Mouse (Mus musculus): ENCODE measurements around the gene Sh2b1.

The Sh2b1 gene

GRCm38 (mm10) chr7:126456382-126457266 is 18.6 kb downstream of the Sh2b1 start:
- no peak for DNase-seq (ENCODE audit: low spot score)

GRCm38 (mm10) chr7:126455242-126455641 is 20.0 kb downstream of the Sh2b1 start:
- no peak for DNase-seq (ENCODE audit: low spot score)

DNA sequence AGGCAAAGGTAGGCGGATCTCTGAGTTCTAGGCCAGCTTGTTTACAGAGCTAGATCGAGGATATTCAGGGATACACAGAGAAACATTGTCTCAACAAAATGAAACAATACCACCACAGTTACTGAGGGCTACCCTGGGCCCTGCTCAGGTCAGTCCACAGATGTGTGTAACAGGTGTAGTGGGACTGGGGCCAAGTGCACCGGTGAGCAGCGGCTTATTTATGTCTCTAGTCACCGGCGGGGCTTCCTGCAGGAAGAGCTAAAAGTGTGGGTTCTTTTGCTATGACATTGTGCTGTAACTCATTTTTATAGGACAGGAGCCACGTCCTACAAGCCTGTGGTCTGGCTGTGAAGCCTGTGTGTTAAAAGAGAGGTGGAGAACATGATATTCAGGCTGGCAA is 21.4 kb downstream of the Sh2b1 start:
- no peak for DNase-seq (ENCODE audit: low spot score)

GRCm38 (mm10) chr7:126452244-126452643 is 23.0 kb downstream of the Sh2b1 start:
- DNase-seq (ENCODE audit: low spot score), result no peak

GRCm38 (mm10) chr7:126450641-126451040 is 24.6 kb downstream of the Sh2b1 start:
- no peak for DNase-seq (ENCODE audit: low spot score)

- no peak for DNase-seq (ENCODE audit: low spot score)
Observed at GRCm38 (mm10) chr7:126449991-126450390, 25.2 kb downstream of the Sh2b1 start.

DNA sequence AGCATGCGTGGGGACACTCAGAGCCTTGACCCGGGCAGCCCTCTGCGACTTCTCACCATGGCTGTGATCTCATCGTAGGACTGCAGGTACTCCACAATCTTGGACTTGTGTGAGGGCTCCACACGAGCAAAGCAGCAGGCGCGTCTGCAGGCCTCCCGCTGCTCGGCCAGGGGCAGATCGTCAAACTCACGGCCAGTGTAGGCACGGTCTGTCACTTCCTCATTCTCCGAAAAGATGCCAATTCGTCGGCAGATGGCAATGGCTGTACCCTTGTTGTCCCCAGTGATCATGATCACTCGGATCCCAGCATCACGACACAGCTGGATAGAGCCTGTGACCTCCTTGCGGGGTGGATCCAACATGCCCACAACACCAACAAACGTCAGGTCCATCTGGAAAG is 26.7 kb downstream of the Sh2b1 start:
- DNase-seq (ENCODE audit: low spot score), result no peak

DNA sequence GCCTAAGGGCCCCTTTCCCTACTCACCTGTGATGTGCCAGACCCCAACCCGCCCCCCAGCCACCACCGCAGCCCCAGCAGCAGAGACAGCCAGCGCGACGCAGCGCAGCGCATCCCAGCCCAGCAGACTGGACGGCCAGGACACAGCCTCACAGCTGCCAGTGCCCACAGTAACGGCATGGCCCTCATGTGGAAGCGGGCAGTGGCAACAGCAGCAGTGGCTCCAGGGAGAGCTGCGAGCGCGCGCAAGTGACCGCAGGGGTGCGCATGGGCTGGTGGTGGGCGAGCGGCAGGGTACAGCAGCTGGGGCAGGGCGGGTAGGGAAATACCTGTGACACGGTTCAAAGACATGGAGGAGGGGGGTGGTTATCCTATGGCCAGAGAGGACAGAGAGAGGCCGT is 29.0 kb downstream of the Sh2b1 start:
- DNase-seq (ENCODE audit: low spot score), result no peak

- DNase-seq (ENCODE audit: low spot score), result no peak
Observed at GRCm38 (mm10) chr7:126445104-126445815, 30.0 kb downstream of the Sh2b1 start.

DNA sequence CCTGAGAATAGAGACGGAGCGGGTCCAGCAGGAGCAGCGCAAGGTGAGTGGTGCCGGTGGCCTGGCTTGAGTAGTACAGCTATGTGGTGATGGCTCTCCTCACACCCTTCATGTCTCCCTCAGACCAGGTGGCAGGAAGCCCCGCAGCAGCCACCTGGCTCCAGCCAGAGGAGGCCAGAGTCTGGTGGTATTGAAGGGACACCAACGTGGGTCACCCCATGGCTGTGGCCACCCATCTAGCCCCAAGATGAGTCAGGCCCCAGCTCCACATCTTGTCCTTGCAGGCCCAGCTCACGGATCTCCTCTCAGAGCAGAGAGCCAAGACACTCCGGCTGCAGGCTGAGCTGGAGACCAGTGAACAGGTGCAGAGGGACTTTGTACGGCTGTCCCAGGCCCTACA is 30.7 kb downstream of the Sh2b1 start:
- DNase-seq (ENCODE audit: low spot score), result no peak

- no peak for DNase-seq (ENCODE audit: low spot score)
Observed at GRCm38 (mm10) chr7:126443997-126444396, 31.2 kb downstream of the Sh2b1 start.

DNA sequence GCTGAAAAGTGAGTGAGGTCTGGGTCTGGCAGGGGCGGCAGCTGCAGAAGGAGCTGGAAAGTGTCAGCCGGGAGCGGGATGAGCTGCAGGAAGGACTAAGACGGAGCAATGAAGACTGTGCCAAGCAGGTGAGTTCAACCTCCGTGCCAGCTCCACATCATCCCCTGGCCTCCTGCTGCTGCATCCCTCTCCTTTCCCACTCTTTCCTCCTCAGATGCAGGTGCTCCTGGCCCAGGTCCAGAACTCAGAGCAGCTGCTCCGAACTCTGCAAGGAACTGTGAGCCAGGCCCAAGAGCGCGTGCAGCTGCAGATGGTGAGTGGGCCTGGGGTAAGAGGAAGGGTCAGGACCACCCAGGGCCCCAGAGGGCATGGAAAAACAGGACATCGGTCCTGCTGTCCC is 35.1 kb downstream of the Sh2b1 start:
- DNase-seq (ENCODE audit: low spot score), result no peak

GRCm38 (mm10) chr7:126436851-126437250 is 38.4 kb downstream of the Sh2b1 start:
- peak; percentile 87 for DNase-seq (ENCODE audit: low spot score)

DNA sequence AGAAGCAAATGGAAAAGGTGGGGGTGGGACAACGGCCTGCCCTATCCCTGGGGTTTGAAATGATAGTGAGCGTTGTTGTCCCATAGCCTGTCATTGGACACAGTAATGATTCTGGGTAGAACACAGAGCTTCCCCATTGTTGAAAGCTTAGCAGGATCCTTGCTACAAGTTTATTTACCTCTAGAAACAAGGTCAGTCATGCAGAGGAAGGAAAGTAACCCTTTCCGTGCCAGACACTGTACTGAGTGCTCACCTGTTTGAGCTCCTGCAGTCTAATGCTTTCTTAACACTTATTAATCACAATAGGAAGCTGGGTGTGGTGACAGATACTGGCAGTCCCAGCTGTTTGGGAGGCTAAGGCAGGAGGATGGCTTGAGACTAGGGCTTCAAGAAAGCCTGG is 39.4 kb downstream of the Sh2b1 start:
- DNase-seq (ENCODE audit: low spot score), result no peak

DNA sequence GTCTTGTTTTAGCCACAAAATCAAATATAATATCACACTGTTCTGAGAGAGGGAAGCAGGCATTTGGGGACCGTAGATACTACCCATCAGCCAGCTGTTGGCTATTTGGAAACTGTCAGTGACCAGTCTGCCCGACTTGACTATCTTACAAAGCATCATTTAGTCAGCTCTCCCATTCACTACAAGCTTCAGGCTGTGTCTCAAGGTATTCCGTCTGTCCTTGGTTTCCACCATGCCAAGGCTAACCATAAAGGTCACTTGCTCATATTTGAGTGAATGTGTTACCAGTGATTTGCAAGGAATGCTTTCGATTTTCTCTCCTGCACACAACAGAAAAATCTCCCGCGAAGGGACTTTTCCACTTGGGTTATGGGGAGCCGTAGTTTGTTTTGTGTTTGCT is 40.5 kb downstream of the Sh2b1 start:
- no peak for DNase-seq (ENCODE audit: low spot score)

DNA sequence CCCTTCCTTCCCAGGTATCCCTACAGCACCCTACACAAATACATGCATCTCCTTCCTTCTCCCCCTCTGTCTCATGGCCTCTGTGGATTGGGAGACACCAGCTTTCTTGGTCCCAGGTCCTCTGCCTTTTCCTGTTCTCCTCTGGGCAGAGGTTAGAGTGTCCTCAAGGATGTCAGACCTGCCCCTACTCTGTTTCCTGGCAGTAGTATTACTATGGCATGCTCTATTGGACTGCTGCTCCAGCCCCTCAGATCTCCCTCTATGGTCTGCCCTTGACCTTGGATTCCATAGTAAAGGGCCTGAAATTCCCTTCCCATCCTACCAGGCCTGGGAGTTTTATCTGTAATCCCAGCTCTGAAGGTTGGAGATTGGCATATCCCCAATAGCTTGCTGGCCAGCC is 45.1 kb downstream of the Sh2b1 start:
- DNase-seq (ENCODE audit: low spot score), result no peak

DNA sequence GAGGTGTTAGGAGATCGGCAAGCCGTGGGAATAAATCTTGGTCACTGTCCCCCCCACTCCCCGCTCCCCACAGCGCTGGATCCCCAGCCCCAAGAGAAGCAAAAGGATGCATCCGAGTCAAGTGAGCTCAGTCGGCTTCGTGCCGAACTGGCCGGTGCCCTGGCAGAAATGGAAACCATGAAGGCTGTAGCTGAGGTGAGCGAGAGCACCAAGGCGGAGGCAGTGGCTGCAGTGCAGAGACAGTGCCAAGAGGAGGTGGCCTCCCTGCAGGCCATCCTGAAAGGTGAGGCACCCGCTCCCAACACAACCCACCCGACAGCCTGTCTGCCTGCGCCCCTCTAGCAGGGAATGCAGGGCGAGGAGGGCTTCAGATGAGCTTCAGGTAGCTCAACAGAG is 45.7 kb downstream of the Sh2b1 start:
- DNase-seq (ENCODE audit: low spot score), result no peak

DNA sequence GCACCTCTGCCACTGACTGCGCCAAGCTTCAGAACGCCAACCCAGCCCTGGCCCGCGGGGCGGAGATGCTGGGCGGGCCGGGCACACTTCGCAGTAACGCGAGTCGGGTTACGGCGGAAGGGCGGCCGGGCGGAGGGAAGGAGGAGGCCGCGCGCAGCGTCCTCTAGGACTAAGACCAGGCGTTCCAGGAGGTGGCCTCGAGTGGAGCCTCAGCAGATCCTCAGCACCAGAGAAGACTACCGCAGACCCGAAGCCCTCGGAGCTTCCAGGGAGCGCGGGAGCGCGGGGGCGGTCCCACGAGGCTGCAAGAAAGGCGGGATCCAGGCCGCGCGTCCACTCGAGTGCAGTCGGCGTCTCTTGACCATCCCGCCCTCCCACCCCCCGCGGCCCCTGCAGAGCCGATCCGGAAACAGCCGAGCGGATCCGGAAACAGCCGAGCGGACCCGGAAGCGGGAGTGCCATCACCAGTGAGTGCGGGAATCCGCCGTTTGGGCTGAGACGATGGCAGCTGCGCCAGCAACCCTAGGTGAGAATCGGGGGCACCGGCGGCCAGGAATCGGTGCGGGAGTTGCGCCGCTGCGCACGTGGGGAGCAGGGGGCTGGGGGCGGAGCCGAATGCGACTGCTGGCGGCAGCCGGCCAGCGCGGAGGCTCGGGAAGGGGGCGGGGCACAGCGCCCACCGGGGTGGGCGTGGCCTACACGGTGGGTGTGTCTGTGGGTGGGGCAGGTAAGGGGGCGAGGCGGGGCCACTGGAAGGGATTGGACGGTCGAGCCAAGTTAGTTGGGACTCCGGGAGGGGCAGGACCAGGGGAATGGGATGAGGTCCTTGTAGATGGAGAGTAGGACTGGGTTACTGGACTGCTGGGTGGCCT is 46.4 kb downstream of the Sh2b1 start, which contains the start of gene Rabep2:
Gene Rabep2, plus strand, starts transcription at position 129 of the 872 bp plus-strand sequence.
- peak; percentile 93 for DNase-seq (ENCODE audit: low spot score)

- no peak for DNase-seq (ENCODE audit: low spot score)
Observed at GRCm38 (mm10) chr7:126428154-126428553, 47.1 kb downstream of the Sh2b1 start.

DNA sequence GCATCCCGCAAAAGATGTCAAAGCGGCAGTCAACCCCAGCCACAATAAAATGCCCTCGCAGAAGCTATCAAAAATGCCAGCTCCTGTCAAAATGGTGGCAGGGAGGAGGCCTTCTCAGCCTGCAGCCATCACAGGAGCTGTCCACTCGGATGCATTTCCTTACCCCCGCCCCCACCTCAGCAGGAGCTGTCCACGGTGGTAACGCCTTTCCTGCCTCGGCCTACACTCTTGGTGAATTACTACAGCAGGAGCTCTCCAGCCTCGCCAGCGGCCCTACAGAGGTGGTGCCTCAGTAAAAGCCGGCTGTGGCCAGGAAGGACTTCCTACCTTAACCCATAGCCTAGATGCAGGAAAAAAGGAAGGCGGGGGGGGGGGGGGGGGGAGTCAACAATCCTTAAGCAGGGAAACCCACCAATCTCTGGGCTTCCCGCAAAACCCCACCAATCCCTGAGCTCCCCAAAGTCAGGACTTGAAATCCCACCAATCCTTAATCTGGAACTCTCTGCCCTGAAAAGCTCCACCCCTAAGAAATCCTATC is 47.8 kb downstream of the Sh2b1 start:
- peak; percentile 9 for DNase-seq (ENCODE audit: low spot score)

DNA sequence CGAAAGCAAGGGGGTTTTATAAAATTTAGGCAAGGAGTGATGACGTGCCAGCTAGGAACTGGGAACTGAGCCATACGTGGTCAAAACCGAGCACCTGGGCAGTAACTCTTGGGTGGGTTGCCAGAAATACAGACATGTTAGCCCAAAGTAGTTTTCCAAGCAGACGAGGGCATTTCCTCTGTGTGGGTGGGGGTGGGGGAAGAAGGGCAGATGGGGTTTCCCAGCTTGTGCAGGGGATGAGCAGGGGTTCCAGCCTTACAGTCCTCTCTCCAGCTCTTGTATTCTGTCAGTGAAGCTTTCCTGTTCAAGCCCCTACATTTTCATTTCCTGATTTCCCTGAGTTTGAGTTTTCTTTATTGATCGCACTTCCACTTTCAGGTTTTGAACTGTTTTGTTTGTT is 51.1 kb downstream of the Sh2b1 start:
- DNase-seq (ENCODE audit: low spot score), result no peak

DNA sequence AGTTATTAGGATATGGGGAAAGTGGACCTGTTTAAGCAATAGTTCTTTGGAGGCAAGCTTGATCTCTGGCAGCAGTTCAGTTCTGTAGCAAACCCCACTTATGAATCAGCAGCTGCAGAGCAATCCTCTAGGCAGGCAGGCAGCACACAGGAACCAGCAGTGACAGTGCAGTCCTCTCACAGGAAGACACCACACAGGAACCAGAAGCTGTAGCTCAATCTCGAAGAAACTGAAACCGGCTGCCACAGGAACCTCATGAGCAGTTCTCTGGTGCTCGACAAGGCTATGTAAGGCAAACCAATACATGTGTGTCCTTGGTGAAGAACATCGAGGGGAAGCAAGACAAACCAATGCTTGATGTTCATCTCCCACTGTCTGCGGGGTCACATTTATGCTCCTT is 53.5 kb downstream of the Sh2b1 start:
- DNase-seq (ENCODE audit: low spot score), result no peak

Measured in embryo, embryonic 10.5 days (tissue).